Mouse (Mus musculus): ENCODE measurements around the gene Fat4. TPM values are rescaled to one million over a fixed set of nuclear protein-coding genes. Genes with fewer than 3 reads are reported as not detected.

Gene Fat4
- polyA plus RNA-seq, 1 experiment from 2014 or later: 18.2 TPM

DNA sequence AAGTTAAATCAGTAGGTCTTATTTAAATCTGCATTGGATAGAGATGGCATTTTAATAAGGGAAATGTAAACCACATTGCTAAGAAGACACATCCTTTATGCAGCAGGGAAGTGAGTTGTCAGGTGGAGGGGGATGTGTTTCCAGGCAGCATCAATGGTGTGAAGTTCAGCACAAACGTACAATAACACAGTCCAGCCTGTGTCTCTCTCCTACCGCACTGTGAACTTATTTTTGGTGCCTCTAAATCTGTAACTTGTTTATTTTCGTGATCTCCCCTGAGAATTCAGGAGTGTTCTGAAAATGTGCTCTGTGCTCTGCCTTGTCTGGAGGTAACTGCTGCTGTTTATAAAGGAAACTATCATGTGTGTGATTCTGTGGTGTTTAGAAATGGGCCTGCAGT, 102.4 kb downstream of the Fat4 start:
- Histone ChIP-seq H3K9me3 (ENCODE audit: control insufficient read depth, low read length) (no peaks in the 10 kb centered on the region), H3K9ac (no peak overlapping the region), H3K4me2 (replicated peaks) (no peak overlapping the region), H3K27ac (no peak overlapping the region), H3K4me1 (replicated peaks; ENCODE audit: control insufficient read depth, insufficient read depth, low read length) (0 out of 2 replicates have a peak, but pooled peaks cover 2% of the 10 kb centered on the region), H3K4me3 (replicated peaks; ENCODE audit: low read length) (no peak overlapping the region), H3K27me3 (ENCODE audit: control insufficient read depth, insufficient read depth, low read length) (no peaks in the 10 kb centered on the region), H3K36me3 (replicated peaks; ENCODE audit: control insufficient read depth, insufficient read depth) (peaks cover 28% of the 10 kb centered on the region)
- 78% methylated on average over 3 of the region's 3 CpGs for WGBS
- no peak for DNase-seq (ENCODE audit: low spot score)
- no peak for ATAC-seq (ENCODE audit: low FRiP score)

DNA sequence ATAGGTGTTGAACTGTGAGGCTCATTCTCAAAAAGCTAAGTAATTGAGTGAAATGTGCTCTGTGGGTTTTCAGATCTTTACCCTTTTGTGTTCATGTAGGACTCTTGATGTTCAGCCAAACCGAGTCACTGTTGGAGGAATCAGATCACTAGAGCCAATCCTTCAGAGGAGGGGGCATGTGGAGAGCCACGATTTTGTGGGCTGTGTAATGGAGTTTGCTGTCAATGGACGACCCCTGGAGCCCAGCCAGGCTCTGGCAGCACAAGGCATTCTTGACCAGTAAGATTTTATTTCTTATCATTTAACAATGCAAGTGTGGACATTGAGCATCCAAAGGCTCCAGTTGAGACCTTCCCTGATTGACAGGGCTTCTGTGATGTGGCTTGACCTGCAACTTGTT, 113.3 kb downstream of the Fat4 start:
- H3K36me3 ChIP-seq (replicated peaks; ENCODE audit: control insufficient read depth, insufficient read depth): peaks cover 80% of the 10 kb centered on the region
- no peaks in the 10 kb centered on the region for H3K27me3 ChIP-seq (ENCODE audit: control insufficient read depth, insufficient read depth, low read length)
- H3K4me3 ChIP-seq (replicated peaks; ENCODE audit: low read length): no peak overlapping the region
- no peaks in the 10 kb centered on the region for H3K4me1 ChIP-seq (replicated peaks; ENCODE audit: control insufficient read depth, insufficient read depth, low read length)
- ATAC-seq (ENCODE audit: low FRiP score) (no peak), DNase-seq (ENCODE audit: low spot score) (no peak)
- 38% methylated on average over 3 of the region's 3 CpGs for WGBS
- no peak overlapping the region for H3K27ac ChIP-seq
- H3K9ac ChIP-seq: no peak overlapping the region
- no peaks in the 10 kb centered on the region for H3K9me3 ChIP-seq (ENCODE audit: control insufficient read depth, low read length)
- H3K4me2 ChIP-seq (replicated peaks): no peak overlapping the region

DNA sequence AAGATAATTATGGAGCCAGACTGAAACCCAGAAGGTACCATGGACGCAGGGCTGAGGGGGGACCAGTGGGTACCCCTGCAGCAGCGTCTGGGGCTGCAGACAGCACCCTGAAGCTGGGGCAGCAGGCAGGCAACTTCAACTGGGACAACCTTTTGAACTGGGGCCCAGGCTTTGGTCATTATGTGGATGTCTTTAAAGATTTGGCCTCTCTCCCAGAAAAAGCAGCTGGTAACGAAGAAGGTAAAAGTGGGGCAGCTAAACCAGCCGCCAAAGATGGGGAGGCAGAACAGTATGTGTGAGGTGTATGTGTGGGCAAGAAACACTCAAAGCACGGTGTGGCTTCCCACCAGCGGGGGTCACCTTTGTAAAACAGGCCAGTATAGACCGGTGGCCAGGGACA, 123.8 kb downstream of the Fat4 start:
- no peak overlapping the region for H3K4me3 ChIP-seq (replicated peaks; ENCODE audit: low read length)
- no peak overlapping the region for H3K4me2 ChIP-seq (replicated peaks)
- no peaks in the 10 kb centered on the region for H3K4me1 ChIP-seq (replicated peaks; ENCODE audit: control insufficient read depth, insufficient read depth, low read length)
- no peak for DNase-seq (ENCODE audit: low spot score)
- no peaks in the 10 kb centered on the region for H3K9me3 ChIP-seq (ENCODE audit: control insufficient read depth, low read length)
- 64% methylated on average over 7 of the region's 7 CpGs for WGBS
- H3K36me3 ChIP-seq (replicated peaks; ENCODE audit: control insufficient read depth, insufficient read depth): peaks cover 45% of the 10 kb centered on the region
- H3K9ac ChIP-seq: no peak overlapping the region
- peak; percentile 38; the same call in 1 of the 2 replicates for ATAC-seq (ENCODE audit: low FRiP score)
- no peak overlapping the region for H3K27ac ChIP-seq
- H3K27me3 ChIP-seq (ENCODE audit: control insufficient read depth, insufficient read depth, low read length): no peaks in the 10 kb centered on the region

DNA sequence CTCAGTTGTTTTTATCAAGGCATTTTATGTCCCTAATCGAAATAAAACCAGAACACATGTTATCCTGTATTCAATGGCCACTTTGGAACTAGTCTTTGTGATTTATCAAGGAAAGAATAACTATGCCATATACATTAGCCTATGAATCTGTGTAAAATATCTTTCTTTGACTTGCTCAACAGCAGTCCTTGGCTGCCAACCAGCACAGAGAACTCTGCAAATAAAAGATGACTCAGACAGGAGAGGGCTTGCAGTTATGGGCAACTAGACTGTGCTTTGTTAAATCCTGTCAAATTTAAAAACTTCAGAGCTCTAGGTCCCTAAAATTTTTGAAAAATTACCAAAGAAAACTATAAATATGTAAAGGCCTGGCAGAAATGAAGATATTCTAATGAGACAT, 130.9 kb downstream of the Fat4 start:
- DNase-seq (ENCODE audit: low spot score) (no peak), ATAC-seq (ENCODE audit: low FRiP score) (no peak)
- 58% methylated on average over 1 of the region's 1 CpGs for WGBS

DNA sequence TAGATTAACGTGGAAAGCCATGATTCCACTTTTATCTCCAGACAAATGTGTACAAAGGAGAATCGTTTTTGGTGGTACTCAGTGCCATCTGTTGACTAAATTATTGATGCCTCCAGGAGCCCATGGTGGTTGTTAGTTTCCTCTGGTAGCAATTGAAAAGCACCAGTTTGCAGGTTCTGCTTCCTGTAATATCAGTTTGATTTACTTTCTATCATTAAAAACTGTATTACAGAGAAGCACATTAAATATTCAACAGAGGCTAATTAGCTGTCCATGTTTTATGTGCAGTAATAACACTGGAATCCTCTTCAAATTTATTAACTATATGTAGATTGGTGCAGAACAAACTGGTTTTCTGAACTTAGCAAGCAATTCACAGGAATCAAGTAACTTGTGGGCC, 149.4 kb downstream of the Fat4 start:
- no peaks in the 10 kb centered on the region for H3K36me3 ChIP-seq (replicated peaks; ENCODE audit: control insufficient read depth, insufficient read depth)
- ATAC-seq (ENCODE audit: low FRiP score): 0 out of 2 replicates have a peak, but pooled peaks have one; percentile 40
- 60% methylated on average over 2 of the region's 2 CpGs for WGBS
- no peaks in the 10 kb centered on the region for H3K27me3 ChIP-seq (ENCODE audit: control insufficient read depth, insufficient read depth, low read length)
- H3K4me1 ChIP-seq (replicated peaks; ENCODE audit: control insufficient read depth, insufficient read depth, low read length): no peaks in the 10 kb centered on the region
- no peak overlapping the region for H3K4me2 ChIP-seq (replicated peaks)
- H3K4me3 ChIP-seq (replicated peaks; ENCODE audit: low read length): no peak overlapping the region
- no peak overlapping the region for H3K9ac ChIP-seq
- DNase-seq (ENCODE audit: low spot score): no peak
- no peaks in the 10 kb centered on the region for H3K9me3 ChIP-seq (ENCODE audit: control insufficient read depth, low read length)
- no peak overlapping the region for H3K27ac ChIP-seq

More for the DNA sequence above, 130.9 kb downstream of the Fat4 start:
- no peaks in the 10 kb centered on the region for H3K27me3 ChIP-seq (ENCODE audit: control insufficient read depth, insufficient read depth, low read length)
- H3K4me2 ChIP-seq (replicated peaks): no peak overlapping the region
- H3K27ac ChIP-seq: no peak overlapping the region
- H3K9me3 ChIP-seq (ENCODE audit: control insufficient read depth, low read length): 0 out of 2 replicates have a peak, but pooled peaks cover 5% of the 10 kb centered on the region
- H3K9ac ChIP-seq: no peak overlapping the region
- no peak overlapping the region for H3K4me3 ChIP-seq (replicated peaks; ENCODE audit: low read length)
- H3K36me3 ChIP-seq (replicated peaks; ENCODE audit: control insufficient read depth, insufficient read depth): no peaks in the 10 kb centered on the region; the same call in 1 of the 2 replicates
- H3K4me1 ChIP-seq (replicated peaks; ENCODE audit: control insufficient read depth, insufficient read depth, low read length): no peaks in the 10 kb centered on the region

DNA sequence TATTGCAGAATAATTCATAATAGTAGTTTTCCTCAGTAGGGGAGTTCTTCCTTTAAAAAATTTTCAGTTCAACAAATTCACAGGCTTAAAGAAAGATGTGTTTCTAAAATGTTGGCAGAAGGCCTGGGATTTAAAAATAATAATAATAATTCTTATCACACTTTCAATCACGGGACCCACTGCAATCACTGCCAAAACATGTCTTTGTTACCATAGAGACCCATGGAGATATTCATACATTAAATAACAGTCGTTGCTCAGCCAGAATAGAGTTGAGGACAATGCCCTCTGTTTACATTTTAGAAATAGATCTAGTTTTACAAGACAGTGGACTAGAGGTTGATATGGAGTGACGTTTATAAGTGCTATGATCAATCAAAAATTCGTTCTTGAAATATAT, 159.7 kb downstream of the Fat4 start:
- DNase-seq (ENCODE audit: low spot score) (no peak), ATAC-seq (ENCODE audit: low FRiP score) (no peak)
- Histone ChIP-seq H3K36me3 (replicated peaks; ENCODE audit: control insufficient read depth, insufficient read depth) (no peaks in the 10 kb centered on the region), H3K4me1 (replicated peaks; ENCODE audit: control insufficient read depth, insufficient read depth, low read length) (peaks cover 13% of the 10 kb centered on the region; the same call in 1 of the 2 replicates), H3K9me3 (ENCODE audit: control insufficient read depth, low read length) (no peaks in the 10 kb centered on the region), H3K27ac (no peak overlapping the region), H3K27me3 (ENCODE audit: control insufficient read depth, insufficient read depth, low read length) (no peaks in the 10 kb centered on the region), H3K4me2 (replicated peaks) (no peak overlapping the region), H3K9ac (no peak overlapping the region), H3K4me3 (replicated peaks; ENCODE audit: low read length) (no peak overlapping the region)
- WGBS: 50% methylated on average over 4 of the region's 4 CpGs

DNA sequence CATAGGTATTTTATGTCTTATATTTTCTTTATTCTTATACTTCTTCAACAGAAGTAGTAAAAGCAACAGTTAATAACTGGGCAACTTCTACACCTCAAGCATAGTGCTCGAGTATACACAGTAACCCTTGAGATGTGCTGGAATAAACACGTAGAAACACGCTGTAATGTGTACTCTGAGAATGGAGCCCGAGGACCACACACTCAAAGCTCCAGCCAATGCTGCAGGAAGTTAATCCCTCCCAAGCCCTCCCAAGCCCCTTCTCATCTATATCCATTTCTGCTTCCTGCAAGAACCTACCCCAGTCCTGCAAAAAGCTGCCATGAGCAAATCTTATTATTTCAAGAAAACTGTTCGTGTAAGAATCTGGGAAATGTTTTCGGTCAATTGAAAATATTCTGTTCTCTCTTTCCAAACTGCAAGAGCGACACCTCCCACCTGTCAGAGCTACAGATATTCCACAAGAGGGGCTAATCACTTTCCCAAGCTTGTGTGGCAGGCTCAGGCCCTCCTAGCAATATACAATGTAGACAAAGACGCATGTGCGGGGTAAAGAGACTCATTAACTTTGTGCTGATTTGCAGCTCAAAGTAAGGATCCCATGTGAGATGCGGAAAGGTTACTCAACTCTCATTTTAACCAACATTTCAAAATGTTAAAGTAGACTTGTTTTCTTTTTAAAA, 161.0 kb downstream of the Fat4 start:
- WGBS: 70% methylated on average over 10 of the region's 10 CpGs
- no peak overlapping the region for H3K4me2 ChIP-seq (replicated peaks)
- DNase-seq (ENCODE audit: low spot score) (no peak), ATAC-seq (ENCODE audit: low FRiP score) (no peak)
- H3K9ac ChIP-seq: no peak overlapping the region
- H3K4me3 ChIP-seq (replicated peaks; ENCODE audit: low read length): no peak overlapping the region
- no peaks in the 10 kb centered on the region for H3K36me3 ChIP-seq (replicated peaks; ENCODE audit: control insufficient read depth, insufficient read depth)
- H3K9me3 ChIP-seq (ENCODE audit: control insufficient read depth, low read length): no peaks in the 10 kb centered on the region
- H3K27me3 ChIP-seq (ENCODE audit: control insufficient read depth, insufficient read depth, low read length): no peaks in the 10 kb centered on the region
- H3K27ac ChIP-seq: no peak overlapping the region
- peaks cover 13% of the 10 kb centered on the region; the same call in 1 of the 2 replicates for H3K4me1 ChIP-seq (replicated peaks; ENCODE audit: control insufficient read depth, insufficient read depth, low read length)

DNA sequence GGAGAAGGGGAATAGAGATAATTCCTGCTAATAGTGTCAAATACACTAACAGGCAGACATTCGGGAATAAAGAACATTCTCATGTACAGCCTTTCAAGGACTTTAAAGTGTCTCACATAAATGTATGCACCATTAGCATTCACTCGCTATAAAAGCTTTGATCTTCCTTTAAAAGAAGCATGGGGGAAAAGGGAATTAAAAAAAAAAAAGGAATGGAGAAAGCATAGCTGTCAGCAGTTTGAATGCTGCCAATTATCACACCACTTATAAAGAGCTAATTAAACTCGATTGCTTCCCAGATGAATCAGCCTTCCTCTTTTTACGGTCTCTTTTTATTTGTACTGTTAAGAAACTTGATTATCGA, 161.5 kb downstream of the Fat4 start:
- Histone ChIP-seq H3K4me1 (replicated peaks; ENCODE audit: control insufficient read depth, insufficient read depth, low read length) (peaks cover 19% of the 10 kb centered on the region), H3K36me3 (replicated peaks; ENCODE audit: control insufficient read depth, insufficient read depth) (no peaks in the 10 kb centered on the region), H3K27ac (no peak overlapping the region), H3K4me3 (replicated peaks; ENCODE audit: low read length) (no peak overlapping the region), H3K9ac (no peak overlapping the region), H3K27me3 (ENCODE audit: control insufficient read depth, insufficient read depth, low read length) (no peaks in the 10 kb centered on the region), H3K4me2 (replicated peaks) (no peak overlapping the region), H3K9me3 (ENCODE audit: control insufficient read depth, low read length) (no peaks in the 10 kb centered on the region)
- DNase-seq (ENCODE audit: low spot score) (no peak), ATAC-seq (ENCODE audit: low FRiP score) (no peak)
- WGBS: 40% methylated on average over 5 of the region's 5 CpGs

DNA sequence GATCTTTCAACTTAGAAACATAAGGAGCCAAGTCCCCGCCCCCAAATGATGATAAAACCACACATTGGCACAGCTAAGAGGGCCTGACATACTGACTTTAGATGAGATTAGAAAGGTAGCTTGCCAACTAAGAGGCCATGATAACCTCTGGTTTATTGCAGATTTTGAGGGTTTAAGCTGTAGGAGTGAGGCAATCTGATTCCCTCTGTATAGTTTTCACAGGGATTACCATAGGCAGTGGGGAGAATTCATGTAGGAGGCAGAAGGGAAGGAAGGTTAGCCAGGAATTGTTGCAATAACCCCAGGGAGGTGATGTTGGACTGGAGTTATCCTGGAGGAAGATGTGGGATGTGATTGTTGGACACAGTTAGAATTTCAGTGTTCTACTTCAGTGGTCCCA, 163.4 kb downstream of the Fat4 start:
- Histone ChIP-seq H3K4me2 (replicated peaks) (no peak overlapping the region), H3K9me3 (ENCODE audit: control insufficient read depth, low read length) (no peaks in the 10 kb centered on the region), H3K36me3 (replicated peaks; ENCODE audit: control insufficient read depth, insufficient read depth) (no peaks in the 10 kb centered on the region), H3K27ac (no peak overlapping the region), H3K27me3 (ENCODE audit: control insufficient read depth, insufficient read depth, low read length) (no peaks in the 10 kb centered on the region), H3K4me3 (replicated peaks; ENCODE audit: low read length) (no peak overlapping the region), H3K9ac (no peak overlapping the region), H3K4me1 (replicated peaks; ENCODE audit: control insufficient read depth, insufficient read depth, low read length) (peaks cover 22% of the 10 kb centered on the region)
- ATAC-seq (ENCODE audit: low FRiP score) (no peak), DNase-seq (ENCODE audit: low spot score) (no peak)
- 95% methylated on average over 1 of the region's 1 CpGs for WGBS

DNA sequence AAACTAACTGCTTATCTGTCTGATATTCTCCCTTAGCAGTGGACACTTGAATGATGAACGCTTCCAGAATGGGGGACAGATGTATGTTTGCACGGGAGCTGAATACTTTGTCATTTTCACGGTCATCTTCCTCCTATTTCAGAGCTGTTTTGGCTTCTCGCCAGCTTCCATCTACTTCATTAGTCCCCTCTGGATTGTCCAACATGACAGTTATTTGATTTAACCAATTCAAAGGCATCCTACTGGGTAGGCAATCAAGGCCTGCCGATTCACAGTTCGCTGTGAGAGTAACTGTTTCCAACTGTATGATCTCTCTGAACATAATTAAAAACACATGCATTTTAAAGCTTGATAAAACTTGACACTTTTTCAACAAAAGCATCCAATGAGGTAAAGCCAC, 166.3 kb downstream of the Fat4 start:
- Histone ChIP-seq H3K27ac (no peak overlapping the region), H3K4me1 (replicated peaks; ENCODE audit: control insufficient read depth, insufficient read depth, low read length) (peaks cover 16% of the 10 kb centered on the region), H3K4me3 (replicated peaks; ENCODE audit: low read length) (no peak overlapping the region), H3K36me3 (replicated peaks; ENCODE audit: control insufficient read depth, insufficient read depth) (no peaks in the 10 kb centered on the region), H3K4me2 (replicated peaks) (no peak overlapping the region), H3K9ac (no peak overlapping the region), H3K9me3 (ENCODE audit: control insufficient read depth, low read length) (no peaks in the 10 kb centered on the region), H3K27me3 (ENCODE audit: control insufficient read depth, insufficient read depth, low read length) (no peaks in the 10 kb centered on the region)
- peak; percentile 78; the same call in 1 of the 2 replicates for ATAC-seq (ENCODE audit: low FRiP score)
- WGBS: 25% methylated on average over 6 of the region's 6 CpGs
- DNase-seq (ENCODE audit: low spot score): peak; percentile 70
